Mouse (Mus musculus) urinary bladder, postnatal 25 days (tissue): ENCODE measurements around the gene Ppdpf.

ENCODE experiments used
- DNase-seq: peaks from one replicate; pipeline ENCODE4 v3.0.0; 2022; ENCODE audit warnings: low spot score

Ppdpf gene

GRCm38 (mm10) chr2:181219538-181220216 lies 32.6 kb downstream of the Ppdpf start, which contains the start of gene Fndc11:
Gene Fndc11 (plus strand): TSS chr2:181220013.
- DNase-seq: peak; percentile 39

GRCm38 (mm10) chr2:181220361-181220760 lies 33.3 kb downstream of the Ppdpf start:
- DNase-seq: no peak

- DNase-seq: no peak
Measured at GRCm38 (mm10) chr2:181224994-181225393, 37.9 kb downstream of the Ppdpf start.

- no peak for DNase-seq
Measured at GRCm38 (mm10) chr2:181227122-181227521, 40.1 kb downstream of the Ppdpf start.

- DNase-seq: no peak
Measured at GRCm38 (mm10) chr2:181228335-181228734, 41.3 kb downstream of the Ppdpf start.

GRCm38 (mm10) chr2:181231171-181231570 lies 44.1 kb downstream of the Ppdpf start:
- DNase-seq: no peak

GRCm38 (mm10) chr2:181233443-181233842 lies 46.4 kb downstream of the Ppdpf start:
- no peak for DNase-seq

- DNase-seq: no peak
Measured at GRCm38 (mm10) chr2:181234680-181235079, 47.6 kb downstream of the Ppdpf start.

- no peak for DNase-seq
Measured at GRCm38 (mm10) chr2:181235681-181236566, 48.9 kb downstream of the Ppdpf start.

GRCm38 (mm10) chr2:181237251-181238014 lies 50.4 kb downstream of the Ppdpf start:
- DNase-seq: no peak

- DNase-seq: no peak
Measured at GRCm38 (mm10) chr2:181238091-181238610, 51.1 kb downstream of the Ppdpf start.
